Mouse (Mus musculus) gastrocnemius, postnatal 10 days (tissue): Measurements from ENCODE around the gene Glg1. TPM values are rescaled to one million over a fixed set of nuclear protein-coding genes. Genes with fewer than 3 reads are reported as not detected.
A peak's percentile ranks its signal among the peaks of the same experiment; 100 is the strongest.

Source experiments
- DNase-seq: peaks from one replicate; pipeline ENCODE4 v3.0.0; 2021; ENCODE audit warnings: mixed read lengths
- microRNA-seq, 2 experiments: library from miRNA; unstranded; fragments of <30 nt; microRNA quantifications; one replicate each; pipeline ENCODE4 v1.2.0; 2021
- total RNA-seq, 2 experiments: library from RNA; stranded (reverse); gene quantifications; 2 replicates each; pipeline ENCODE4 v1.2.3; 2021

Glg1 gene
- total RNA-seq, 2 experiments from 2014 or later: 59.3 to 66.1 TPM

- DNase-seq: peak; percentile 96
Measured at GRCm38 (mm10) chr8:111145460-111146012, 113.5 kb downstream of the Glg1 start.

GRCm38 (mm10) chr8:111144901-111145459 is 114.0 kb downstream of the Glg1 start:
- DNase-seq: peak; percentile 26

GRCm38 (mm10) chr8:111142521-111142920 is 116.5 kb downstream of the Glg1 start:
- DNase-seq: no peak

- no peak for DNase-seq
Measured at GRCm38 (mm10) chr8:111130756-111131155, 128.3 kb downstream of the Glg1 start.

GRCm38 (mm10) chr8:111119481-111119880 is 139.5 kb downstream of the Glg1 start:
- no peak for DNase-seq

GRCm38 (mm10) chr8:111114891-111115290 is 144.1 kb downstream of the Glg1 start:
- DNase-seq: no peak

Small RNA genes lying within 50 kb of the gene (microRNA-seq; reads per million reads assigned to microRNA genes)
- 0 reads per million in 2 experiments for gene Gm23193

Other genes starting within 250 kb of the Glg1 start
- gene Ddx19b, start 227.5 kb downstream of the Glg1 start, total RNA-seq: 10 to 100 TPM in 1 of 2 experiments, 1 to 10 TPM in 1; 9.9 to 10.4 TPM
- gene Aars, start 226.1 kb downstream of the Glg1 start, total RNA-seq: 10 to 100 TPM; 41.5 to 53.4 TPM
- gene Exosc6, start 202.9 kb downstream of the Glg1 start, total RNA-seq: not detected
- 1 to 10 TPM in 1 of 2 experiments, under 1 TPM in 1; 0.63 to 1.0 TPM for gene Clec18a, start 166.8 kb downstream of the Glg1 start, total RNA-seq
- gene Pdpr, start 164.6 kb downstream of the Glg1 start, total RNA-seq: 10 to 100 TPM; 52.9 to 67.6 TPM
- 10 to 100 TPM in 1 of 2 experiments, 1 to 10 TPM in 1; 9.0 to 11.7 TPM for gene Rfwd3, start 41.0 kb upstream of the Glg1 start, total RNA-seq
- 1 to 10 TPM; 1.1 to 2.6 TPM for gene Mlkl, start 79.0 kb upstream of the Glg1 start, total RNA-seq
- gene Fa2h, start 134.6 kb upstream of the Glg1 start, total RNA-seq: 1 to 10 TPM; 4.6 to 6.1 TPM